Mouse (Mus musculus) urinary bladder, postnatal 25 days (tissue): ENCODE measurements around the gene Tpgs1.
A peak's percentile ranks its signal among the peaks of the same experiment; 100 is the strongest.

Experiments used
- DNase-seq: peaks from one replicate; pipeline ENCODE4 v3.0.0; 2022; ENCODE audit warnings: low spot score

The Tpgs1 gene

GRCm38 (mm10) chr10:79712499-79713126 lies 43.4 kb downstream of the Tpgs1 start:
- DNase-seq = peak; percentile 77

DNA sequence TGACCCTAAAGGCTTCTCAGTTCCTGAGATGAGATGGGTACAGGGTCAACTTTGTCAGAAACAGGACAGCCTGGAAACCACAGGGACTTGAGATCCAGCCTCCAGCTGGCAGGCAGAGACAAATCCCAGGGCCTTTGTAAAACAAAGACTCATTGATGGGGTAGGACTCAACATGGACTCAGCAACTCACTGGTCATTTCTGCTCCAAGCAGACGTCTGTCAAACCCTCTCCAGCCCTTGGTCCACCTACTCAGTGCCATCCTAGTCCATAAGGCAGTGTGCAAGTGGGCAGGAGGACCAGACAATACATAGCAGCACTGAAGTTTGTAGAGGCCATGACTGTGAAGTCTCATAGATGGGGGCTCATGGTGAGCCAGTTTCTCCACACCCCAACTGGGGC lies 44.0 kb downstream of the Tpgs1 start:
- DNase-seq = no peak

DNA sequence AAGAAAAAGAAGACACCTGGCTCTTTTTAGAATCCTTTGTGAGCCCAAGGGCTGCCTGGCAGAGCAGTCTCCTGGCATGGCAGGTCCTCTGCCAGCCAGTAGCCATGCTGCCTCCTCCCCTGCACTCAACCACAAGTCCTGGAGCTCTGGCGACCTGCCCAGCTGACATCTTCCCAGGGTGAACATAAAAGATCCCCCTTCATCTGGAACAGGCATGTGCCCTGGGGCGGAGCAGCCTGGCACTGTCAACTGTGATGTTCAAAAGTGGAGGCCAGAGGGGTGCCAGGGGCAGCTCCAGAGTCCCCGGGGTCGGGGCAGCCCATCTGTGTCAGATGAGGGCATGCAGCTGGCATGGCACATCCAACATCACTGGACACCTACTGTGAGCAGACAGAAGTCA lies 45.8 kb downstream of the Tpgs1 start:
- no peak for DNase-seq

DNA sequence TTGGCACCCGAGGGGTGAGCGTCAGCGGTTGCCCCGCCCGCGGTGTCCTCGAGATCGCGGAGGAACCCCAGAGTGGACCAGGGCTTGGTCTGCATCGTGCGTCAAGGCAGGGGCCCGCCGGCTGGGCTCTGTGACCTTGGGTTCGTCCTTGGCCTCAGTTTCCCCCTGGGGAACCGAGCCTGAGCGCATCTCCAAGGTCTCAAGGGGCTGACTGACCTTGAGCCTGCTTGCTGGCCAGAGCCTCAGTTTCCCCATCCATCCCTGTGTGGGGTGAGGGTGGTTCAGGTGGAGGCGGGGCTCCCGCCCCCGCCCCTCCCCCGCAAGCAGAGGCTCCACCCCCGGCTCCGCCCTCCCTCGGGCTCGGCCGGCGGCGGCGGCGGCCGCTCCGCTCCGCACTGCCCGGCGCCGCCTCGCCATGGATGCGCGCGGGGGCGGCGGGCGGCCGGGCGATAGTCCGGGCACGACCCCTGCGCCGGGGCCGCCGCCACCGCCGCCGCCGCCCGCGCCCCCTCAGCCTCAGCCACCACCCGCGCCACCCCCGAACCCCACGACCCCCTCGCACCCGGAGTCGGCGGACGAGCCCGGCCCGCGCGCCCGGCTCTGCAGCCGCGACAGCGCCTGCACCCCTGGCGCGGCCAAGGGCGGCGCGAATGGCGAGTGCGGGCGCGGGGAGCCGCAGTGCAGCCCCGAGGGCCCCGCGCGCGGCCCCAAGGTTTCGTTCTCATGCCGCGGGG lies 47.3 kb downstream of the Tpgs1 start, which contains the start of gene Hcn2:
TSS of gene Hcn2 (plus strand) at position 381 of the 734 bp plus-strand sequence.
- DNase-seq = no peak

DNA sequence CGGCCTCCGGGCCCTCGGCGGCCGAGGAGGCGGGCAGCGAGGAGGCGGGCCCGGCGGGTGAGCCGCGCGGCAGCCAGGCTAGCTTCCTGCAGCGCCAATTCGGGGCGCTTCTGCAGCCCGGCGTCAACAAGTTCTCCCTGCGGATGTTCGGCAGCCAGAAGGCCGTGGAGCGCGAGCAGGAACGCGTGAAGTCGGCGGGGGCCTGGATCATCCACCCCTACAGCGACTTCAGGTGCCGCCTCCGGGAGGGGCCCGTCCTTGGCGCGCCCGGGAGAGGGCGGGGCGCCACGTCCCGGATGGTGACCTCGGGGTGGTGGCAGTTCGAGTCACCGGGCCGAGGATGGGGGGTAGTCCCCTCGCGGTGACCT lies 47.8 kb downstream of the Tpgs1 start:
- no peak for DNase-seq

DNA sequence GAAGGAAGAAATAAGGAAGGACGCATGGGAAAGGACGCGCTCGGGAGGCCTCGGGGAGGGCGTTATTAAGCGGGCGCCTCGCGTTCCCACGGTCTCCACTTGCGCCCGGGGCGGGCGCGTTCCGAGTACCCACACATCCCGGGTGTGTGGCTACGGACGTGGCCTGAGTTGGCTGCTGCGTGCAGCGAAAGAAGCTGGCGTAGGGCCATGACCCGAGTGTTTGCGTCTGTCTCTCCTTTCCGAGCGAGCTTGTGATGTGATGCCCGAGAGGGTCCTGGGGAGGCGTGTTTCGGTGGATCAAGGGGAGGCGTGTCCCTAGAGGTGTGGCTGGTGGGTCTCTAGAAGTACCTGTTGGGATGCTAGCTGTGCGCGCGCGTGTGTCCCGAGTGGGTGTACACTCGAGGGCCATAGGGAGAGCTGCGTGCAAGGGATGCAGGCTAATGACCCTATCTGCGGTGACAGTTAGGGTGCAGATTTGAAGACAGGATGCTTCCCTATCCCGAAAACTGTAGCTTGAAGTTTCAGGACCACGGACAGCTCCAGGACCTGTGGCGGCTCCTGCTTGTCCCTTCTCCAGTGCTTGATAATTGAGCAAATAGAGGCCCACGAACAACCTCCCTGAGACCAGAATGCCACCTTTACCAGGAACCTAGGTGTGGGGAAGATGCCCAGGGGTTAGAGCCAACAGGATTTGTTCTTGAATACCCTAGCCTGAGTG lies 48.6 kb downstream of the Tpgs1 start:
- DNase-seq = peak; percentile 79

- DNase-seq = no peak
Measured at GRCm38 (mm10) chr10:79721089-79721488, 51.9 kb downstream of the Tpgs1 start.

GRCm38 (mm10) chr10:79723047-79723446 lies 53.9 kb downstream of the Tpgs1 start:
- DNase-seq = no peak

DNA sequence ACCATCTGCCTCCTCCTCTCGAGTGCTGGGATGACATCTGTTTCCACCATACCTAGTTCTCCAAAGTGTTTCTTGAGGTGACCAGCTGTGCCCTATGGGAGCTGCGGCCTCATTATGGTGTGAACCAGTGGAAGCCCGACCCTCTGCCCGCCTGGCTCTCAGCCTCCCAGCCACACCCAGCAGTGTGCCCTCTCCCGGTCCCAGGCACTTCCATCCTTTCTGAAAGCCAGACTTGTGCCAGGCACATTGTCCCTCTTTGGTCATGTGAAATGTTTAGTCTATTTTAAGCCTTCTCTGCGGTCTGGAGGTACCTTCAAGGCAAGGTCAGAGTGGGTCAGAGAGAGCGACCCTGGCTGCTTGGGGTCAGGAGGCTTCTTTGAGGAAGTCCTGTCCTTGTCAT lies 54.5 kb downstream of the Tpgs1 start:
- no peak for DNase-seq
